Mouse (Mus musculus) large intestine, adult 2 months (tissue): Measurements from ENCODE around the gene Hoxb4. TPM values are rescaled to one million over a fixed set of nuclear protein-coding genes. Genes with fewer than 3 reads are reported as not detected.

Experiments used
- DNase-seq: peaks from one replicate; pipeline ENCODE4 v3.0.0-alpha.2; 2012; ENCODE audit warnings: low read depth, low spot score
- WGBS: fragments of 180-500 bp; shearing (Covaris S2); methylation state at CpG from one replicate; pipeline ENCODE4 v1.1.7; 2018; 5-methylcytosine and 5-hydroxymethylcytosine counted together
- polyA plus RNA-seq: library from polyadenylated mRNA; depleted of rRNA; stranded (reverse); fragments of >200 nt; gene quantifications from 2 replicates; pipeline ENCODE4 v1.2.3, GENCODE M21; 2012

Hoxb4 gene
- polyA plus RNA-seq, 1 experiment, result 3.0 TPM

DNA sequence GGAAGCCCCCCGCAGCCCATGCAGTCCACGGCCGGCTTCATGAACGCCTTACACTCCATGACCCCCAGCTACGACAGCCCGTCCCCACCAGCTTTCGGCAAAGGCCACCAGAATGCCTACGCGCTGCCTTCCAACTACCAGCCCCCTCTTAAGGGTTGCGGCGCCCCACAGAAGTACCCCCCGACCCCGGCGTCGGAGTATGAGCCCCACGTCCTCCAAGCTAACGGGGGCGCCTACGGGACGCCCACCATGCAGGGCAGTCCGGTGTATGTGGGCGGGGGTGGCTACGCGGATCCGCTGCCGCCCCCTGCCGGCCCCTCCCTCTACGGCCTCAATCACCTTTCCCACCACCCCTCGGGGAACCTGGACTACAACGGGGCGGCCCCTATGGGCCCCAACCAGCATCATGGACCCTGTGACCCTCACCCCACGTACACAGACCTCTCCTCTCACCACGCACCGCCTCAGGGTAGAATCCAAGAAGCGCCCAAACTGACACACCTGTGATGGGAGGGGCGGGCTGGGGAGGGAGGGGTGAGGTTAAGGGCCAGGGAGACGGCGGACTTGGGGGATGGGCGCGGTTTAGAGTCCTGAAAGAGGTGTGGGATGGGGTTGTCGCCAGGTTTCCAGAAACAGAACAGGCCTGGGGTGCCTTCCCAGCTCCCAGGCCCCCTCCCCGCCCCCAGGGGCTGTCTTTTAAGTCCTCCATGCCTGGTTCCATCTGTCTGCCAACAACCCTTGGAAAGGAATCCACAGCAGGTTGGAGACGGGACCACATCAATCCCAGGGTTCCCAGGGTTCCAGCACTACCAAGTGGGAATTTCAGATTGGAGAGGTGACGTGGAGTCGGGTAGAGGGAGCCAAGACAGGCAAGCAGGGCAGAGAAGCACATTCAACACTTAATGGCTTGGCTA lies 28.1 kb downstream of the Hoxb4 start:
- DNase-seq, result no peak
- 48% methylated on average over 45 of the region's 45 CpGs for WGBS

DNA sequence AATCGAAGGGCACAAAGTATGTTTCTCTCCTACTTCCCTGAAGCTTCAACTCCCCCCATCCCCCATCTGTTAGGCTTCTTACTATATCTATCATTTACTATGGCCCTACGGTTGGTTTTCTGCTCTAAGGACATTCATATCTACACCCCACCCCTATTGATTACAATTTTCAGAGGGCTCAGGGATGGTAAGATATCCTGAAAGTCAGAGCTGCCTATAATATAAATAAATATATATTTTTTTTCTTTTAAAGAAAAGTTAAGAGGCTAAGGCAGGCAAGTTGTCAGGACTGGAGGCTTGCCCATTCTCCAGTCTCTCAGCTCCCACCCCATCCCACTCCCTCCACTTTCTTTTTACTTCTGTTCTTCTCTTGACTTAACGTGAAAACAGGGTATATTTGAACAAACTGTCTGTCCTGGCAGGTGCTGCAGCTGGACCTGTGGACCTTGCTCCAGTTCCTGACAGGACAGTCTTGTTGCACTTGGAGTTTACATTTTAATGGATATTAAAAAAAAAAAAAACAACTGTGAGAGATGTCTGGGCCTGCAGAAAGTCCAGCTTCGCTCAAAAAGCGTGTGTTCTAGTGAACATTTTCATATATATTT lies 29.0 kb downstream of the Hoxb4 start:
- DNase-seq, result no peak
- WGBS, result 64% methylated on average over 5 of the region's 5 CpGs

DNA sequence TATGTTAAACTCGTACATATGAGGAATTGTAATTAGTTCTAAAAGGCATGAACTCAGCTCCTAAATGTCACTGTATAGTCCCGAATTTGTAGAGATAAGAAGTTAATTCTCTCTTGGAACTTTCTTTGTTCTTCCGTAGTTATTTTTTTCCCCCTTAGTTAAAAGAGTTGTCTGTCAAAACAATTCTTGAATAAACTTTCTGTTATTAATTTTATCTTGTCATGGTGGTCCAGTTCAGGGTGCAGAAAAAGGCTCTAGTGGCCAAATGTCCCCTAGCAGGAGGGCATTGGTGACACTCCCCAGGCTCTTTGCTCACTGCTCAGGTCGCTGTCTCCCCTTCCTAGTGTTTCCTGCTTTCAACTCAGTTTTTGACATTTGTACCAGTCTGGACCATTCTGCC lies 29.6 kb downstream of the Hoxb4 start:
- WGBS, result 62% methylated on average over 4 of the region's 4 CpGs
- no peak for DNase-seq

DNA sequence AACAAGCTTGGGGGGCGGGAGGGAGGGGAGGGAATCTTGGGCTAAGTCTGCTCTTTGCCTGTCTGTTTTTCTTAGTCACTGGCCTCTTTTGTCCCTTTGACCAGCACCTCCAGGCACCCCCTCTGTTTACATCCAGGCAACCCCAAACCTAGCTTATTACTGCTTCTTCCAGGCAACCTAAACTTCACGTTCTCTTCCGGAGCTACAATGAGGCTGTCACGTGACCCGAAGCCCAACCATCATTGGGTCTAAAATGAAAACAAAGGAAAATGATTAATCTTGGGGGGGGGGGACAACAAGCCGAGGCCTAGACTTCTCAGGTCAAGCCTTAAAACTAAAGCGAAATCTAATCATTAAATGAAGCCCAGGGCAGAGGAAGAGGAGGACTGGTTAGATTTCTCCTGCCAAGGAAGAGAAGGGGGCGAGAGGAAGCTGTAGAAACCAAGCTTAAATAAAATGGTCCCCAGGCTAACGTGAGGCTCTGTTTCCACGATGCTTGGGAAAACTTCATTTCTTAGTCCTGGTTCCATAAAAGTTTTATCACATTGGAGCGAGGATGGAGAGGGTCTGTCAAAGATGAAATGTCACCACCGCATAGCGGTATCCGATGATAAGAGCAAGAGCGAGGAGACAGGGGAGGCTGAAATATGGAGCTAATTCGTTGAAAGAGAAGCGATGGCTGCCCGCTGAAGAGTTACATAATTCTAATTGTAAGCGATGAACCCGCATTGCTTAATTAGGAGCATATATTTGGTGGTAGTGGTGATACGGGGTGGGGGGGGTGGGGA lies 30.3 kb downstream of the Hoxb4 start:
- 59% methylated on average over 21 of the region's 21 CpGs for WGBS
- no peak for DNase-seq

DNA sequence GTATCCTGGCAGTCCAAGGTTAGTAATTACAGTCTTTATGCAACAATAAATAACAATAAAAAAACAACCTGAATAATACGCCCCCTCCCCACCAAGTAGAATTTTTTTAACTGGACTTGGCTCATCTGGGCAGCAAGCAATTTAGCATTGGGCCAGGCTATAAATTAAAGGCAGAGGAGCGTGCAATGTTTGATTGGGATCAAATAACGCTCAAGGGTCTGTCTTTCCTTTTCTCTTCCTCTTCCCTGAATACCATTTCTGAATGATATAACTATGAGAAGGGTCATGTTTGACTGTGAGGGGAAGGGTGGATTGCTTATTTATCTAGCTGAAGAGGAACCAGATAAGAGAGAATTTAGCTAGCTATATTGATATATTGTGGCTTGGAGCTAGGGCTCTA lies 30.9 kb downstream of the Hoxb4 start:
- WGBS, result 55% methylated on average over 3 of the region's 3 CpGs
- no peak for DNase-seq

DNA sequence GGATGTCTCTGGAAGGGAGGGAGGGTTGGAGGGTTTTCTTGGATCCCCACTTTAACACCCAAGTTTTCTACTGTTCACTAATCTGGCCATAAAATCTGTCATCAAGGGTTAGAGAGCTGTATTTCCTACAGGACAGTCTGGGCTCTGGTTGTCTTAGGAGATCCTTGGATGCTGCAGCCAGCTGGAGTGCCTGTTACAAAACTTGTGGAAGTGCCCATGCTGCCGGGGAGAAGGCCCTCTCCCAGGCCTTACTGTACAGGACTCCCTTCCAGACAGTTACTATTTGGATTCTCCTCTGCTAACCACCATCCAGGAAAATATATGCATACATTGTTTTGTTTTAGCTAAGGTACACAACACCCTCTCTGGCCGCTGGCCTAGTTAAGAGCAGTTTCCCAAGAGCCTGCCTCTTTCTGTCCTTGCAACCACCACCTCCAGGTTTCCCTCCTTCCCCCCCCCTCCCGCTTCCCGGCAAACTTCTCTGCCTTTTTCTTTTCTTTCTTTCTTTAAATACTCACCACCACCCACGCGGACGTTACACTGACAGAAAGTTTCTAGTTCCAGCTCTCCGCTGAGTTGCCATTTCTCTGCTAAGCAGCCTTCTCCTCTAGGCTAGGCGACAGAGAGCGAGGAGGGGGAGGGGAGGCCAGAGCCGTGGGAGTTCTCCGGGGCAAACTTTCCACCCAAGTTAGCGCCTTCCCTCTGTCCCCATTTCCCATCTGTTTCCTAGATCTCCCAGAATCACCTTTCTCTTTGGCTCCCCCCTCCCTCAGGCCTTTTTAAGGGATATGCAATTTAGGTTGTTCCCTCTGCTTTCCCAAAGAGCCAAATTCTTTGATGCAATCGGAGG lies 31.6 kb downstream of the Hoxb4 start:
- 60% methylated on average over 14 of the region's 14 CpGs for WGBS
- no peak for DNase-seq

DNA sequence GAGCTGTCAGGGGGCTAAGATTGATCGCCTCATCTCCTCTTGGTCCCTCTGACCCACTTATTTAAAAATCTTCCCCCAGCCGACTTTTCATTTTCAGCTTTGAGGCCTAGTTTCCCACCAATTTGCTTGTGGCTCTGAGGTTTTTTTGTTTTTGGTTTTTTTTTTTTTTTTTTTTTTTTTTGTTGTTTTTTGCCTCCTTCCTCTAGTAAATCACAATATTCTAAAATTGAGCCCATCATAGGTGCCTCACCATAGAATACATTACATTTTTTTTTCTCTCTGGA lies 32.2 kb downstream of the Hoxb4 start, which contains the start of gene Hoxb2:
TSS of gene Hoxb2 (plus strand) at position 185 of the 284 bp plus-strand sequence.
- DNase-seq, result no peak
- 68% methylated on average over 2 of the region's 2 CpGs for WGBS

DNA sequence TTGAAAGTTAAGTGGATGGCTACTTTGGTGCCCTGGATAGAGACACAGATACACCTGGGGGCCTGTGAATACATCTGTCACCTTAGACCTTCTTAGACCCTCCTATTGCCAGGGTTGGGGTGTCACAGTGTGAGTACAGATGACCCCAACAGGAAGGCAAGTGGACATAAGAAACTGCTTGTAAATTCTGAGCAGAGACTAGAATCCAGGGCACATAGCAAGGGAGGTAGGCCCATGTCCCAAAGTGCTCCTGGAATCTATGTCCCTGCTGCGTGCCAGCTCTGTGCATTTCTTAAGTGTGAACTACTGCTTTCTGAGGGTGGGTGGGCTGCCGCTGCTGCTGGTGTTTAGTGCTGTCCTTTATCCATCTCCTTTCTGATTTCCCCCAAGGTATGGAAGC lies 32.7 kb downstream of the Hoxb4 start:
- DNase-seq, result no peak
- WGBS, result 90% methylated on average over 2 of the region's 2 CpGs

DNA sequence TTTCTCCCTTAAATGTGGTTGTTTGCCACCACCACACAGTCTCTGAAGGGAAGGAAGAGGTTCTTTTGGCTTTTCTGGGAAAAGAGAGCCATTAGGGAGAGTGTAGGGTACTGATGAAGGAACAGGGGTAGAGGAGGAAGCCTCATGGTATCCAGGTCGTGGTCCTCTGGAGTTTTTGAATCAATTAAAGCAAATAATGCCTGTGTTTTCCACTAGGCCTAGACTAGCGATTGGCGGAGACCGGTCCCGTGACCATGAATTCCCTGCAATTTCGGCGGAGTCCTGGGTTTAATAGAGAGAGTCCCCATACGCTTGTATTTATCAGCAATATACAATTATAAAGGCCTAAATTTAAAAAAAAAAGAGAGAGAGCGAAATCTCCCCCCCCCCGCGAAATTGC lies 33.2 kb downstream of the Hoxb4 start:
- no peak for DNase-seq
- 46% methylated on average over 11 of the region's 11 CpGs for WGBS

DNA sequence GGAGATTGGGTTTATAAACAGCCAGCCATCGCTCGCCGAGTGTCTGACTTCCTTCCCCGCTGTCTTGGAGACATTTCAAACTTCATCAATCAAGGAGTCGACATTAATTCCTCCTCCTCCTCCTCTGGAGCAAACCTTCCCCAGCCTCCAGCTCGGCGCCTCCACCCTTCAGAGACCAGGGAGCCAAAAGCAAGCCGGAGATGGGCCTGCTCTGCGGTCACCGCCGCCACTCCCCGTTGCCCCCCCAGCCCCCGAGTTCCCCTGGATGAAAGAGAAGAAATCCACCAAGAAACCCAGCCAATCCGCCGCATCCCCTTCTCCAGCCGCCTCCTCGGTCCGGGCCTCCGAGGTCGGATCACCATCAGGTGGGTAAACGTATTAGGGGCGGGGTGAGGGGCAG lies 33.8 kb downstream of the Hoxb4 start:
- WGBS, result 15% methylated on average over 22 of the region's 22 CpGs
- DNase-seq, result no peak

DNA sequence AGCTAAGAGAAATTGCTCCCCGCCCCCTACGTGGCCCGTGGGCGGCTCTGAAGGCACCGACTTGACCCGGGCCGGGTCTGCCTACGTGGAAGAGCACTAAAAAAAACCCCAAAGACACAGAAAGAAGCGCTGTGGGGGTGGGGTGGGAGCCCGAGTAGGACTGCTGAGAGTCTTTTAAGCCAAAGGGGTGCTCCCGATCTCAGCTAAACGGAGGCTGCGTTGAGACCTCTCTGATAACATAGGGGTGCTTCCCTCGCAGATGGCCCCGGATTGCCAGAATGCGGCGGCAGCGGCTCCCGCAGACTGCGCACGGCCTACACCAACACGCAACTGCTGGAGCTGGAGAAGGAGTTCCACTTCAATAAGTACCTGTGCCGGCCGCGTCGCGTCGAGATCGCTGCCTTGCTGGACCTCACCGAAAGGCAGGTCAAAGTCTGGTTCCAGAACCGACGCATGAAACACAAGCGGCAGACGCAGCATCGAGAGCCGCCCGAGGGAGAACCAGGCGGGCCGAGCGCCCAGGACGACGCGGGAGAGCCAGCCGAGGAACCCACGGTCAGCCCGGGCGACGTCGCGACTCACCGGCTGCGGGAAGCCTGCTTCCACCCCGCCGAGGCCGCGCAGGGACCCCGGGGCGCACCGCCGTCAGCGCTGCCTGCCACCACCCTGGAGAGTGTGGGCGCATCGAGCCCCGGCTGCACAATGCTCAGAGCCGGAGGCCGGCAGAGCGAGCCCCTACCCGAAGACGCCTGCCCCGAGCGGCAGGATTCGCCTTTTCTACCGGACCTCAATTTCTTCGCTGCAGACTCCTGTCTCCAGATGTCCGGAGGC lies 34.8 kb downstream of the Hoxb4 start:
- no peak for DNase-seq
- 2% methylated on average over 75 of the region's 75 CpGs for WGBS

DNA sequence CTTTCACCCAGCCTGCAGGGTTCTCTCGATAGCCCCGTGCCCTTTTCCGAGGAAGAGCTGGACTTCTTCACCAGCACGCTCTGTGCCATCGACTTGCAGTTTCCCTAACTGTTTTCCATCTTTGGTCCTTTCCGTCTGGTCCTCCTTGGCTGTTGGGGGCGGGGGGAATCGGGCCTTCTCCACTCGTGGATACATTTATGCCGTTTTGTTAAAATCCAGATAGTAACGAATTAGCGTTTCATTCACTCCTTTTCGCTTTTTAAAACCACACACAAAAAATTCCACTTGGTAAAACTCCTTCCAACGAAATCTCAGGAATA lies 35.4 kb downstream of the Hoxb4 start:
- 23% methylated on average over 14 of the region's 14 CpGs for WGBS
- DNase-seq, result no peak

DNA sequence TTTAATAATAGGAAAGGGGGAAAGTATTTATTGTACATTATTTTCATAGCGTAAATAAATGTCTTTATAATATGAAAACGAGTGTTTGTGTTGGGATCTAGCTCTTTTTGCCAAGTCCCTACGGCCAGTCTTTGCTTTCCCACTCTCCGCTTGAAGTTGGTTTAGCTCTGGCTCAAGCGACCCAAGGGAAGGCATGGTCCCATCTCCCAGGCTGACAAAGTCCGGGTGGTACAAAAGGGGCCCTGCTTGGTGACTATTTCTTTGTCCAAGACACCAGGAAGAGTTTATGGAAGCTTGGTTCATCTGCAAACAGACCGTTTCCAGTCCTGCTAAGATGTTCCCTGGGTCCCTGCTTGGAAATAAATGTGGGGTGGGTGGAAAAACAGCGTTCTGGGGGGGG lies 35.9 kb downstream of the Hoxb4 start:
- 56% methylated on average over 8 of the region's 8 CpGs for WGBS
- DNase-seq, result no peak

DNA sequence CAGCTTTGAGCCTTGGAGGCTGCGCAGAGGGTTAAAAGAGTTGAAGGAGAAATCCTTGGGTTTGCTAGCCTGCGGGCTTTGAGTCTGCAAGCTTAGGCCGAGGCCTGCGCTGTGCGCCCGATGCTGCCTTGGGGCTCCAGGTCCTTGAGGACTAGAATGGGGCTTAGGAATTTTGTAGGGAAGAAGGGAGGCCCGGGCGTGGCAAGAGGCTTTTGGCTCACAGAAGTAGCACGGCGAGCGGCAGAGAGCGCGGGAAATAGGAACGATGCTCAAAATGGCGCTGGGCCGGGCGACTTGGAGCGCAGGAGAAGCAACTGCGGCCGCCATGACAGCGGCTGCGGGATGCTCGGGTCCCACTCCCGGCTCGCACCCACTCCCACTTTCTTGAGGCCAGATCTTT lies 36.3 kb downstream of the Hoxb4 start:
- no peak for DNase-seq
- 23% methylated on average over 25 of the region's 25 CpGs for WGBS

DNA sequence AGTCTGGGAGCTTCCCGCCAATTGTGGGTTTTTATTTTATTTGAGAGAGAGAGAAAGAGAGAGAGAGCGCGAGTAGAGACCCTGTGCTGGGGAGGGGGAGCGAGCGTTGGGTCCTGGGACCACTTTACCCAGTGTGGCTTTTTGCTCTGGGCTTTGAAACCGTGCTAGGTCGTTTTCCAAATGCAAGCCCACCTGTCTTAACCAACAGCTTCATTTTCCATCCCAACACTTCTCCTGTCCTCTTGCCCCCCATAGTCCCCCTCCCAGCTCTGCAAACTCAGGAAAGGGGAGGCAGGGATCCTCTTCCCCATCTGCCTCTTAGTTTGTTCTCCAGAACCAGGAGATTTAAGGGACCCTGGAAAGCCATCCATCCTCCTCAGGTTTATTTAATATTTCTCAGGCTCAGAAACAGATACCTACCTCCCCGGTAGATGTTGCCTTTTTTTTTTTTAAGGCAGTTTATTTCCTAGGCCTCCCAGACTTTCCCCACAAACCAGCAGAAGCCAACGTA lies 36.8 kb downstream of the Hoxb4 start:
- 30% methylated on average over 9 of the region's 9 CpGs for WGBS
- no peak for DNase-seq

DNA sequence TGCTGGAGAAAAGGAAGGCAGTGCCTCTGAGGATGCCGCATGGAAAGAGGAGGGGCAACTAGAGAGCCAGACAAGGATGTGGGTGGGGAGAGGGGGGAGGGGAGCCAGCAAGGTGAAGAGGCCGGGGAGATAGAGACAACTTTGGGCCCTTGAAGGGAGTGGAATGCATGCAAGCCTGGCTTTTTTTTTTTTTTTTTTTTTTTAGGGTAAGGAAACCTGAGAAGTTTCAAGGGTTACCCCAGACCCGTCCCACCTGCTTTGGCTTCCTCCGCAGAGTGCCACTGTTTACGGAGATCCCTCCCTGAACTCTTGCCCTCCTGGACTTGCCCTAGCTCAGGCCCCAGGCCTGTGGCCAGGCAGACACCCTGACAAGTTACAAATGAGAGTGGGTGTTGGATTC lies 45.7 kb downstream of the Hoxb4 start:
- 39% methylated on average over 5 of the region's 5 CpGs for WGBS

DNA sequence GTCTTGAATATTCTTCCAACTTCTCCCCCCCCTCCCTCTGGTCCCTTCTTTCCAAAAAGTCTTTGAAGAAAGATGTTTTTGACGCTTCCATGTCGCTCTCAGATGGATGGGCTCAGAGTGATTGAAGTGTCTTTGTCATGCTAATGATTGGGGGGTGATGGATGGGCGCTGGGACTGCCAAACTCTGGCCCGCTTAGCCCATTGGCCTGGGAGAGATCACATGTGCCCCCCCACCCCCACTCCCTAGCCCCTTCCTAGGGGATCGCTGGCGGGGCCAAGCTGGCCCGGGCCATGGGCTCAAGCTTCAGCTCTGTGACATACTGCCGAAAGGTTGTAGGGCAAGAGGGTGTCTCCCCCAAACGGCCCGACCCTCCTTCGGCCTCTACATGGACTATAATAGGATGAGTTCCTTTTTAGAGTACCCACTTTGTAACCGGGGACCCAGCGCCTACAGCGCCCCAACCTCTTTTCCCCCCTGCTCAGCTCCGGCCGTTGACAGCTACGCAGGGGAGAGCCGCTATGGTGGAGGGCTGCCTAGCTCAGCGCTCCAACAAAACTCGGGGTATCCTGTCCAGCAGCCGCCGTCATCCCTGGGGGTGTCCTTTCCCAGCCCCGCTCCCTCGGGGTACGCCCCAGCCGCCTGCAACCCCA lies 47.5 kb downstream of the Hoxb4 start, which contains the start of gene Hoxb1:
TSS of gene Hoxb1 (plus strand) at position 312 of the 651 bp plus-strand sequence.
- DNase-seq, result no peak
- WGBS, result 55% methylated on average over 26 of the region's 26 CpGs

More for the DNA sequence above, 45.7 kb downstream of the Hoxb4 start:
- no peak for DNase-seq
